Mouse (Mus musculus): ENCODE measurements around the gene Akr1b3.
A peak's percentile ranks its signal among the peaks of the same experiment; 100 is the strongest.

The Akr1b3 gene

GRCm38 (mm10) chr6:34322121-34322520, 4.8 kb upstream of the Akr1b3 start:
- no peak for DNase-seq (ENCODE audit: low spot score)

- no peak for DNase-seq (ENCODE audit: low spot score)
These were observed 1.4 kb upstream of the Akr1b3 start for GRCm38 (mm10) chr6:34318636-34319035.

- peak; percentile 35 for DNase-seq (ENCODE audit: low spot score)
These were observed 894 bp upstream of the Akr1b3 start for GRCm38 (mm10) chr6:34318172-34318571.

- no peak for DNase-seq (ENCODE audit: low spot score)
These were observed 3.4 kb downstream of the Akr1b3 start for GRCm38 (mm10) chr6:34313921-34314320.

GRCm38 (mm10) chr6:34313386-34313785, 3.9 kb downstream of the Akr1b3 start:
- DNase-seq (ENCODE audit: low spot score), result no peak

GRCm38 (mm10) chr6:34310023-34310595, 7.2 kb downstream of the Akr1b3 start:
- DNase-seq (ENCODE audit: low spot score), result no peak

GRCm38 (mm10) chr6:34309526-34309925, 7.8 kb downstream of the Akr1b3 start:
- no peak for DNase-seq (ENCODE audit: low spot score)

GRCm38 (mm10) chr6:34306797-34307196, 10.5 kb downstream of the Akr1b3 start:
- DNase-seq (ENCODE audit: low spot score), result no peak

- no peak for DNase-seq (ENCODE audit: low spot score)
These were observed 12.5 kb downstream of the Akr1b3 start for GRCm38 (mm10) chr6:34304675-34305241.

GRCm38 (mm10) chr6:34297055-34297454, 20.2 kb downstream of the Akr1b3 start:
- DNase-seq (ENCODE audit: low spot score), result no peak

GRCm38 (mm10) chr6:34295437-34295836, 21.8 kb downstream of the Akr1b3 start:
- peak; percentile 56 for DNase-seq (ENCODE audit: low spot score)

DNA sequence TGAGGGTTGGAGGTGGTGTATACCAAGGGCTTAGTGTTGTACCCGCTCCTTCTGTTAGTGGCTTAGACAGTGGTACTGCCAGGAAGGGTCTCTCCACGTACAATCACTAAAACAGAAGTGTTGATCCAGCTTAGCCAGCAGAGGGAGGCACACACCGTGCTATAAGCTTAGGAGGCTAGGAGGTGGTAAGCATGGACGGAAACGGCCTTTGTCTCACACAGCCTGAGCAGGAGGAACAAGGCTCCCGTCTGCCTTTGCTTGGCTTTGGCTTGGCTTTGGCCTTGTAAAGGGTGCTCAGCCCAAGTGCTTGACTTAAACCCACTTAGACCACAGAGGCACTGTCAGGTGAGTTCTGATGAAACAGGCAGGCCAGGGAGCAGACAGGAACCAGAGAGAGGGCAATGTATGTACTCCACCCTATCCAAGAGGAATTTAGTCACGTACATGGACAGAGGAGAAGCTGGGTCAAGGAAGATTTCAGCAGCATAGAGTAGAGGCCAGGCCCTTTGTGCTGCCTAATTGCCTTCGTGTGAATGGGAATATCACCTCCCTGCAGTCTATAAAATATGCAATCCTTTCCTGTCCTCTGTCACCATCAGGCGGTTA, 24.3 kb downstream of the Akr1b3 start:
- DNase-seq (ENCODE audit: low spot score), result peak; percentile 80

DNA sequence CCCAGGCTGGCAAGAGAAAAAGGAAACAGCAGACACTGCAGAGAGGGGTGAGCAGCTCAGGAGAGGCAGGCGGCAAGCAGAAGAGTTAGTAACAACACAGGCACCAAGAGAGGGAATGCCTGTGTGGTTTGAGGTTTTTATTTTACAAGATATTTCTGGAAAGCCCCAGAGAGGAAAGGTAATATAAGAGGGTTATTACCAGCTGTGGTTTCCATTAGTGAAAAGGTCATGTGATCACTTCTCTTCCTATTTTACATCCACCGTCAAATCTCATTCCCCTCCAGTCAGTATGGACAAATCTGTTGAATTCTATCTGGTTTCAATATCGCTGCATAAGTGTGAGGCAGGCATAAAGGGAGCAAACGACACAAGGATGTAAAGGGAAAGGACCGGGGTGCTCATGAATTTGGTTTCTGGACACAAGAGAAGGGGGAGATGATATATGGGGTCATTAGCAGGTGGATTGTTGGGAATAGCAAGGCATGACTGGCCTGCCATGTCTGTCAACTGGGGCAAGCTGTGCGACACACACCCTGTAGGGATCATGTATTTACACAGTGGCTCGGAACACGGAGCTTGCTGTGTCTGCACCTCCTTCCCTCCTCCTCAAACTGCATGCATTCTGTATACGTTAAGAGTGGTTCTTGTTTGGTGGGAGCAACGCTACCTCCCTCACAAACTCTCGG, 24.9 kb downstream of the Akr1b3 start:
- no peak for DNase-seq (ENCODE audit: low spot score)

GRCm38 (mm10) chr6:34290681-34291080, 26.6 kb downstream of the Akr1b3 start:
- no peak for DNase-seq (ENCODE audit: low spot score)

GRCm38 (mm10) chr6:34290091-34290490, 27.2 kb downstream of the Akr1b3 start:
- DNase-seq (ENCODE audit: low spot score), result no peak

GRCm38 (mm10) chr6:34288098-34288497, 29.2 kb downstream of the Akr1b3 start:
- no peak for DNase-seq (ENCODE audit: low spot score)

DNA sequence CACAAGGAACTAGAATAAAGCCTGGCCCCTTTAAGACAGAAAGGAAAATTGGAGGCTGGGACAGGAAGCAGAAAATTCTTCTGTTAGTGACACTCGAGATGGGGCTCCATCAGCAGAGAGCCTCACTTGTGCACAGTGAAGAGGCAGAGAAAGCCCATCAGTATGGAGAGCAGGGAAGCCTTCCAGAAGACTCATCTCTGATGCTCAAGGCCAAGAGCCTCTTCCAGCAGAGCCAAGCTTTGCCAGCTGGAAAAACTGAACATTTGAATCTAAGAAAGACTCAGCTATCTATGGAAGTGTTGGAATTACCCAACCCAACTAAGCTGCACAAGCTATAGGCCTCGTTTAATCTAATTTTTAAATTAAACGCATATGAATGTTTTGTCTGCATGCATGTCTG, 30.4 kb downstream of the Akr1b3 start:
- DNase-seq (ENCODE audit: low spot score), result no peak

DNA sequence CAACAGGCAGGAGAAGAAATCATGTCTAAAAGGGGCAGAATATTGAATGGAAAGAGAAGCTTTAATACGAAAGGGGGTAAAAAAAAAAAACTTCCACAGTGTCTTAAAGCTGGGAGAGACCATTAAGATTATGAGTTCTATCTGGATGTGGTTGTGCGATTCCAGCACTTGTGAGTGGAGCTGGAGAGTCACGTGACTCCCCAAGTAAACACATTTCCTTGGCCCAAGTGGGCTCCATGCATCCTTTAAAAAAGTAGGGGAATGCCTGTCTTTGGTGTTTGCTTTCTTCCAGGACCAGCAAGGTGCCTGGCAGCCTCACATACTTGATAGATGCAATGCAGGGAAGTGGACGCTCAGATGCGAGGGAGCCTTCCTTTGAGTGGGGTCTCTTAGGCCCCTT, 38.9 kb downstream of the Akr1b3 start:
- DNase-seq (ENCODE audit: low spot score), result no peak

DNA sequence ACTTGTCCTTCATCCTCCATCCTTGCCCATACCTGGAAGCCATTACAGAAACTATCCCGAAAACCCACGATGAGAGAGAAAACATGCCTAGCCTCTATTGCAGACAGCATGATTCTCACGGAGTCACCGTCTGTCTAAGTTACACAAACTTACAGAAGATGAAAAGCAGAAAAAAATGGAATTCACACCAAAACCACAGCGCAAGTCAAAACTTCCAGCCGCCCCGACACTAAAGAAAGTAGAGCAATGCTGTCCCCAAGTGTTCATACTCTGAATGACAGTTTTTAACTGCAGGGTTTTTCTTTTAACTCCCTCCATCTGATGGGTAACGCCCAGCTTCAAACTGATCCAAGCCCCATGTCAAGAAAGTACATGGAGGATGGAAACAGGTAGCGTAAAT, 39.6 kb downstream of the Akr1b3 start:
- peak; percentile 53 for DNase-seq (ENCODE audit: low spot score)

- DNase-seq (ENCODE audit: low spot score), result peak; percentile 17
These were observed 42.9 kb downstream of the Akr1b3 start for GRCm38 (mm10) chr6:34274346-34274745.

- DNase-seq (ENCODE audit: low spot score), result no peak
These were observed 44.2 kb downstream of the Akr1b3 start for GRCm38 (mm10) chr6:34273073-34273472.

DNA sequence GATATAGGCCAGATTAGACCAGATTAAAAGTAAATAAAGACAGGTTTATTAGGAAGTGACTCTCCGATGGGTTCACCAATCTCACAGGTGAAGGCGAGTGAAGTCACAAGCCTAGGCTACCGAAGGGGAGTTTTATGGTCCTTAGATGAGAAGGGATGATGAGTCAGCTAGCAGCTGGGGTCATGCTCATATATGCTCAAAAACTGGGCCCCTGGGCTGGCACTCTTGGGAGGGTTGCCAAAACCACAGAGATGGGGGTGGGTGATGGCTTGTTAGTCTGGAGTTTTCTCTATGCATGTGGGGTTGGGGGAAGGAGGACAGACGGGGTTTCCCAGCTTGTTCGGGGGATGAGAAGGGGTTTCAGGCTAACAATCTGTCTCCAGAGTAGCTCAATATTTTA, 44.8 kb downstream of the Akr1b3 start:
- no peak for DNase-seq (ENCODE audit: low spot score)

- DNase-seq (ENCODE audit: low spot score), result no peak
These were observed 46.6 kb downstream of the Akr1b3 start for GRCm38 (mm10) chr6:34270717-34271116.

All from urinary bladder, postnatal 14 days (tissue).